Mouse (Mus musculus): ENCODE data around the gene Tomm20l. TPM values are rescaled to one million over a fixed set of nuclear protein-coding genes. Genes with fewer than 3 reads are reported as not detected.

Gene Tomm20l
- polyA plus RNA-seq, 1 experiment from 2014 or later: not detected

GRCm38 (mm10) chr12:71169911-71170310 lies 58.7 kb downstream of the Tomm20l start:
- ATAC-seq (replicated peaks; ENCODE audit: low FRiP score): no peak

More at GRCm38 (mm10) chr12:71169911-71170310, 58.7 kb downstream of the Tomm20l start:
- WGBS: 88% methylated on average over 1 of the region's 1 CpGs
- DNase-seq (ENCODE audit: low spot score): no peak
- Histone ChIP-seq H3K9ac (ENCODE audit: low read depth, low read length) (no peak overlapping the region), H3K27me3 (replicated peaks; ENCODE audit: control insufficient read depth, insufficient read depth, low read length) (no peaks in the 10 kb centered on the region; the same call in 1 of the 2 replicates), H3K36me3 (ENCODE audit: control insufficient read depth, insufficient read depth, low read length) (peaks cover 13% of the 10 kb centered on the region), H3K4me2 (no peak overlapping the region), H3K4me1 (replicated peaks; ENCODE audit: control insufficient read depth, insufficient read depth, low read length) (no peaks in the 10 kb centered on the region), H3K9me3 (ENCODE audit: control insufficient read depth, low read length) (no peaks in the 10 kb centered on the region), H3K27ac (ENCODE audit: low read depth, low read length) (no peak overlapping the region), H3K4me3 (ENCODE audit: low read depth, low read length) (no peak overlapping the region)

Other genes starting within 250 kb of the Tomm20l start
- gene Actr10, start 173.6 kb upstream of the Tomm20l start, polyA plus RNA-seq (2014; fragmentation: Nextera tagmentation; extraction: Ambion mirVana): 197 and 201 TPM in 2 replicates
- gene Psma3, start 136.8 kb upstream of the Tomm20l start, polyA plus RNA-seq (2014; fragmentation: Nextera tagmentation; extraction: Ambion mirVana): 602 and 638 TPM in 2 replicates
- gene Arid4a, start 95.4 kb upstream of the Tomm20l start, polyA plus RNA-seq (2014; fragmentation: Nextera tagmentation; extraction: Ambion mirVana): 31.6 and 32.5 TPM in 2 replicates
- gene Timm9, start 25.3 kb downstream of the Tomm20l start, polyA plus RNA-seq (2014; fragmentation: Nextera tagmentation; extraction: Ambion mirVana): 109 and 120 TPM in 2 replicates
- gene 2700049A03Rik, start 25.4 kb downstream of the Tomm20l start, polyA plus RNA-seq (2014; fragmentation: Nextera tagmentation; extraction: Ambion mirVana): 12.2 TPM in 2 replicates
- 6.3 and 7.3 TPM in 2 replicates for gene Dact1, start 198.5 kb downstream of the Tomm20l start, polyA plus RNA-seq (2014; fragmentation: Nextera tagmentation; extraction: Ambion mirVana)